Mouse (Mus musculus): ENCODE measurements around the gene Capg. TPM values are rescaled to one million over a fixed set of nuclear protein-coding genes. Genes with fewer than 3 reads are reported as not detected.

Capg gene
- total and polyA plus RNA-seq, 3 experiments: 9.5 to 16.1 (median 10.8) TPM

DNA sequence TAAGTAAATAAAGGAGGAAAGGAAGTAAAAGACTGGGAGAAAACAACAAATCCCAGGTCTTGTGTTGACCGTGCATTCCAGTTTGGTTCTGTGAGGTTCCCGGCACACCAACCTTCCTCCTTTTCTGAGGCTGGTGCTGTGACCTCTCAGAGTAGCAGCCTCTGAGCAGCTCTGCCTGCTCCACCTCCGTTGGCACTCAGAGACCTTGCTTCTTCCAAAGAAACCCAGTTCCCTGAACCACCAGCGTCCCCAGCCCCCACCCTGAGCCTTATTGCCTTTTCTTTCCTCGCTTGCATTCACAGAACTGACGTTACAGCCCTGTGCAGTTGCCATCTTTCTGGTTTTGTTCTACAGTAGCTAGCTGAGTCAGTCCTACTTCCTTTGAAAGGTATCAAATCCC, 56.0 kb downstream of the Capg start:
- Histone ChIP-seq H3K27me3 (ENCODE audit: control insufficient read depth, insufficient read depth, low read length) (no peaks in the 10 kb centered on the region), H3K4me3 (no peak overlapping the region), H3K9ac (ENCODE audit: low read depth, low read length) (no peak overlapping the region), H3K4me1 (ENCODE audit: control insufficient read depth, insufficient read depth, low read length) (peaks cover 6% of the 10 kb centered on the region), H3K36me3 (ENCODE audit: control insufficient read depth, insufficient read depth, low read length) (no peaks in the 10 kb centered on the region), H3K79me2 (replicated peaks; ENCODE audit: control insufficient read depth, insufficient read depth, low read length) (no peaks in the 10 kb centered on the region), H3K27ac (no peak overlapping the region)
- 76% methylated on average over 6 of the region's 6 CpGs for WGBS
- intact Hi-C loops (cut with DNase I): loop anchor here (2.0 kb wide), 1 partner anchor 17 kb away; the partner anchor contains the start of gene Tgoln1
- no peak for DNase-seq
- TF ChIP-seq CTCF (IDR thresholded peaks at IDR 0.05) (no peak), POLR2A (IDR thresholded peaks at IDR 0.05; ENCODE audit: insufficient read depth, low read depth, low read length) (no peak), EP300 (IDR thresholded peaks at IDR 0.05; ENCODE audit: insufficient read depth, low read depth, low read length) (no peak)

DNA sequence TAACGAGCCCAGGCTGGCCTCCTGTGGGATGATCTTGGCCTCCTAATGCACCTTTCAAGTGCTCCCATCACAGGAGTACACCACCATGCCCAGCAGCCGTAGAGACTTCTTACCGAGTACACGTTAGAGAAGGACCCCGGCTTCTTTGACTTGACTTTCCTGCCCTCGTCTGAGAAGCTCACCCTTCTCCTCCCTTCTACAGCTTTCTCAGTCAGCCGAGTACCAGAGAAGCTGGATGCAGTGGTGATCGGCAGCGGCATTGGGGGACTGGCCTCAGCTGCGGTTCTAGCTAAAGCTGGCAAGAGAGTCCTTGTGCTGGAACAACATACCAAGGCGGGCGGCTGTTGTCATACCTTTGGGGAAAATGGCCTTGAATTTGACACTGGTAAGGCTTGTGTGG, 56.6 kb downstream of the Capg start:
- H3K4me1 ChIP-seq (ENCODE audit: control insufficient read depth, insufficient read depth, low read length): peaks cover 6% of the 10 kb centered on the region
- H3K27ac ChIP-seq: no peak overlapping the region
- intact Hi-C loops (cut with DNase I): loop anchor here (2.0 kb wide), 1 partner anchor 16 kb away; the partner anchor contains the start of gene Tgoln1
- H3K36me3 ChIP-seq (ENCODE audit: control insufficient read depth, insufficient read depth, low read length): no peaks in the 10 kb centered on the region
- WGBS: 89% methylated on average over 12 of the region's 12 CpGs
- TF ChIP-seq CTCF (IDR thresholded peaks at IDR 0.05) (no peak), EP300 (IDR thresholded peaks at IDR 0.05; ENCODE audit: insufficient read depth, low read depth, low read length) (no peak), POLR2A (IDR thresholded peaks at IDR 0.05; ENCODE audit: insufficient read depth, low read depth, low read length) (no peak)
- H3K27me3 ChIP-seq (ENCODE audit: control insufficient read depth, insufficient read depth, low read length): no peaks in the 10 kb centered on the region
- no peak overlapping the region for H3K9ac ChIP-seq (ENCODE audit: low read depth, low read length)
- H3K4me3 ChIP-seq: no peak overlapping the region
- DNase-seq: no peak
- no peaks in the 10 kb centered on the region for H3K79me2 ChIP-seq (replicated peaks; ENCODE audit: control insufficient read depth, insufficient read depth, low read length)

DNA sequence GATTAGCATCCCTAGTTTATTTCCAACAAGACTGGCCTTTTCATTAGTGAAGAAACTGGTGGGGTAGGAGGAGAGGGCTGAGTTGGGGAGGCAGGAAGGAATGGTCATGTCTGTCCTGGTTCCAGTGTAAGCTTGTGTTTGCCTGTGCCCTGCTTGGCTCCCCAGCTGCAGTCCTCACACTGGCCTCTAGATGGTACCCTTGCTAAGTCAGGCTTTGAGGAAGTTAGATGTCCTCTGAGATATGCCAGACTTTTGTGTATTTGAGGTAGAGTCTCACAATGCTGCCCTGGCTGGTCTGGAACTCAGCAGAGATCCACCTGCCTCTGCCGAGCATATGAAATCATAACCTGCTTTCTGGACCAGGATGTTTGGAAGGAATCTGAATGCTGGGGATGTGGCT, 57.5 kb downstream of the Capg start:
- Histone ChIP-seq H3K9ac (ENCODE audit: low read depth, low read length) (no peak overlapping the region), H3K36me3 (ENCODE audit: control insufficient read depth, insufficient read depth, low read length) (no peaks in the 10 kb centered on the region), H3K27ac (no peak overlapping the region), H3K27me3 (ENCODE audit: control insufficient read depth, insufficient read depth, low read length) (no peaks in the 10 kb centered on the region), H3K4me1 (ENCODE audit: control insufficient read depth, insufficient read depth, low read length) (peaks cover 6% of the 10 kb centered on the region), H3K79me2 (replicated peaks; ENCODE audit: control insufficient read depth, insufficient read depth, low read length) (no peaks in the 10 kb centered on the region), H3K4me3 (no peak overlapping the region)
- peak; percentile 77 to 85 for DNase-seq
- TF ChIP-seq EP300 (IDR thresholded peaks at IDR 0.05; ENCODE audit: insufficient read depth, low read depth, low read length) (0 out of 2 replicates have a peak, but pooled peaks have one; percentile 65), POLR2A (IDR thresholded peaks at IDR 0.05; ENCODE audit: insufficient read depth, low read depth, low read length) (no peak), CTCF (IDR thresholded peaks at IDR 0.05) (peak; percentile 98)
- WGBS: 44% methylated on average over 1 of the region's 1 CpGs
- intact Hi-C loops (cut with DNase I): loop anchor here (2.0 kb wide), 1 partner anchor 15 kb away; the partner anchor contains the start of gene Tgoln1

DNA sequence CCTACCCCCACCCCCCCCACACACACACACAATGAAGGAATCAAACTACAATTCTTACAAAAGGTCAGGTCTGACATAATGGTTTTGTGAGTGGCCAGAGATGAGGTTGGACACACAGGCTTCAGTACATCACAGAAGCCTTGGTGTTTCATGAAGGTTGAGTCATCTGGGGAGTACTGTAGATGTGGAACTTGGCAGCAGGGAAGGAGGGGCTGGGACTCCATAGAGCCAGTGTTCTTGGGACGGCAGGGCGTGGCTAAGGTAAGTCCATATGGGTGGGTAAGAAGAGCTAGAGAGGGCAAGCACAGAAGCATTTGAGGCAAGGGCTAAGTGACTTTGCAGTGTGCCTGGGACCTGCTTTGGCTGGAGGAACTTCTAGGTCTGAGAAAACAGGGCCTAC, 59.9 kb downstream of the Capg start:
- WGBS: 83% methylated on average over 2 of the region's 2 CpGs
- no peaks in the 10 kb centered on the region for H3K79me2 ChIP-seq (replicated peaks; ENCODE audit: control insufficient read depth, insufficient read depth, low read length)

DNA sequence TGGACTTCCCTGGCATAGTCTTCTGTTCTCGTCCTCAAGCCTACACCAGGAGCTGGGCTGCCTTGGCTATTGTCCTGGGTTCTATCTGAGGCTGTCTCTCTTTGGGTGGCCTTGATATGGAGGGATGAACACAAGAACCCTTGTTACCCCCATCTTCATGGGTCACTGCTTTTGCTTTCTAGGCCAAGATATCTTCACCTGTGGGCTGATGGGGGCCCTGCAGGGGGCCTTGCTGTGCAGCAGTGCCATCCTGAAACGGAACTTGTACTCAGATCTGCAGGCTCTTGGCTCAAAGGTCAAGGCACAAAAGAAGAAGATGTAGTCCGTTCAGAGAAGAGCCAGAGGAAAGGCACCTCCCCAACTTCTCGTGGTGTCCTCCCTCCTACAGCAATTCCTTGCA, 62.9 kb downstream of the Capg start:
- H3K36me3 ChIP-seq (ENCODE audit: control insufficient read depth, insufficient read depth, low read length): peaks cover 11% of the 10 kb centered on the region
- 90% methylated on average over 4 of the region's 4 CpGs for WGBS
- no peak for TF ChIP-seq CTCF (IDR thresholded peaks at IDR 0.05)
- TF ChIP-seq POLR2A (IDR thresholded peaks at IDR 0.05; ENCODE audit: insufficient read depth, low read depth, low read length): no peak
- TF ChIP-seq EP300 (IDR thresholded peaks at IDR 0.05; ENCODE audit: insufficient read depth, low read depth, low read length): no peak
- intact Hi-C loops (cut with DNase I): no loop called here
- no peak overlapping the region for H3K9ac ChIP-seq (ENCODE audit: low read depth, low read length)
- no peak overlapping the region for H3K27ac ChIP-seq
- H3K27me3 ChIP-seq (ENCODE audit: control insufficient read depth, insufficient read depth, low read length): no peaks in the 10 kb centered on the region
- H3K4me3 ChIP-seq: no peak overlapping the region
- no peak for DNase-seq
- no peaks in the 10 kb centered on the region for H3K4me1 ChIP-seq (ENCODE audit: control insufficient read depth, insufficient read depth, low read length)
- no peaks in the 10 kb centered on the region for H3K79me2 ChIP-seq (replicated peaks; ENCODE audit: control insufficient read depth, insufficient read depth, low read length)

More for the DNA sequence above, 59.9 kb downstream of the Capg start:
- H3K36me3 ChIP-seq (ENCODE audit: control insufficient read depth, insufficient read depth, low read length): peaks cover 2% of the 10 kb centered on the region
- H3K4me1 ChIP-seq (ENCODE audit: control insufficient read depth, insufficient read depth, low read length): peaks cover 1% of the 10 kb centered on the region; the same call in 1 of the 2 replicates
- H3K27me3 ChIP-seq (ENCODE audit: control insufficient read depth, insufficient read depth, low read length): no peaks in the 10 kb centered on the region
- intact Hi-C loops (cut with DNase I): no loop called here
- no peak for DNase-seq
- H3K27ac ChIP-seq: no peak overlapping the region
- TF ChIP-seq EP300 (IDR thresholded peaks at IDR 0.05; ENCODE audit: insufficient read depth, low read depth, low read length) (no peak), CTCF (IDR thresholded peaks at IDR 0.05) (no peak), POLR2A (IDR thresholded peaks at IDR 0.05; ENCODE audit: insufficient read depth, low read depth, low read length) (no peak)
- no peak overlapping the region for H3K4me3 ChIP-seq
- H3K9ac ChIP-seq (ENCODE audit: low read depth, low read length): no peak overlapping the region

DNA sequence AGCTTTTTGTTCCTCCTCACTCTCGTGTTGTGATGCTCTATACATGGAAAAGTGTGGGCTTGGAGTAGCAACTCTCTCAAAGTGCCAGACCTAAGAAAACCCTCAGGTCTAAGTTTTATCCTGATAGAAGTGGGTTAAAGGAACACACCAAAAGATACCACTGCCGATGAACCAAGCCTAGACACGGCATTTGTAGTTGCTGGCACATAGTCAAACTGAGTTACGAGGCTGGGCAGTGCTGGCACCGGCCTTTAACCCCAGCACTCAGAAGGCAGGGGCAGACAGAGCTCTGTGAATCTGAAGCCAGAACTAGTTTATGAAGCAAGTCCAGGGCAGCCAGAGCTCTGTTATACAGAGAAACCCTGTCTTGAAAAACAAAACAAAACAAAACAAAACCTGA, 63.5 kb downstream of the Capg start:
- no peak overlapping the region for H3K27ac ChIP-seq
- H3K27me3 ChIP-seq (ENCODE audit: control insufficient read depth, insufficient read depth, low read length): no peaks in the 10 kb centered on the region
- 57% methylated on average over 5 of the region's 5 CpGs for WGBS
- no peak overlapping the region for H3K4me3 ChIP-seq
- intact Hi-C loops (cut with DNase I): no loop called here
- no peaks in the 10 kb centered on the region for H3K4me1 ChIP-seq (ENCODE audit: control insufficient read depth, insufficient read depth, low read length)
- H3K9ac ChIP-seq (ENCODE audit: low read depth, low read length): no peak overlapping the region
- peaks cover 11% of the 10 kb centered on the region for H3K36me3 ChIP-seq (ENCODE audit: control insufficient read depth, insufficient read depth, low read length)
- no peaks in the 10 kb centered on the region for H3K79me2 ChIP-seq (replicated peaks; ENCODE audit: control insufficient read depth, insufficient read depth, low read length)
- no peak for DNase-seq
- no peak for TF ChIP-seq POLR2A (IDR thresholded peaks at IDR 0.05; ENCODE audit: insufficient read depth, low read depth, low read length)
- TF ChIP-seq EP300 (IDR thresholded peaks at IDR 0.05; ENCODE audit: insufficient read depth, low read depth, low read length): no peak

Data from heart, adult 2 months (tissue).